10 mouse cellular contexts compared by ENCODE assay signal in the genomic region with DNA sequence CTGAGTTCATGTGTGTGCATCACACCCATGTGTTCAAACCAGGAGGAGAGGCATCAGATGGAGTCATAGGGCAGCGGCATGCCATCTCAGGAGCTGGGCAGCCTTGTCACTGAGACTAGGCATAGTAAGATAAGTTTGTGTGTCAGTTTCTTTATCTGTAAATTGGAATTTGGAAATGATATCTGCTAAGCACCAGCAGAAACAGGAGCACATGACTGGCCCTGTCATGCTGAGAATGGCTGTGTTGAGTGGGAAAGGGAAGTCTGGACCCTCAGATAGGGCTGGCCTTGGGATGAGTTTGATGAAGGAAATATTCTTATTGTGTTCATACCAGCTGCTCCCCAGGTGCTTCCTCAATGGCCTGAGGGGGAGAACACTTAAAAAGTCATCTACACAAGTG. TPM values are rescaled to one million over a fixed set of nuclear protein-coding genes. Genes with fewer than 3 reads are reported as not detected.
"Had no signal": no experiment of that assay in that cellular context is flagged by ENCODE, and none has a peak within 500 bp of the region (broad histone marks: within the 10 kb centered on the region; RNA-seq: fewer than 3 reads in every experiment).

No protein-coding gene starts in this region.

- H3K27ac ChIP-seq: macrophage; midbrain, embryonic 13.5 days; stomach, postnatal 0 days had no signal

- H3K9ac ChIP-seq: midbrain, embryonic 13.5 days had no signal

- H3K4me1 ChIP-seq: midbrain, embryonic 13.5 days had no signal

- ATAC-seq: intestine, embryonic 16.5 days; midbrain, embryonic 13.5 days had no signal

- H3K36me3 ChIP-seq: midbrain, embryonic 13.5 days had no signal

- H3K27me3 ChIP-seq: midbrain, embryonic 13.5 days had no signal

- H3K9me3 ChIP-seq: midbrain, embryonic 13.5 days had no signal

- DNase-seq: kidney, adult 2 months; kidney, postnatal 25 days; layer of hippocampus, postnatal 36 days; lung, adult 18-20 months; lung, postnatal 14 days; thymus, postnatal 14 days had no signal

- H3K4me2 ChIP-seq: midbrain, embryonic 13.5 days had no signal

- H3K4me3 ChIP-seq: midbrain, embryonic 13.5 days had no signal

RNA-seq across cellular contexts. Expression of gene Stc2, which starts 14.1 kb away (rescaled TPM):
- polyA plus RNA-seq: macrophage had no signal
